Mouse (Mus musculus) cortical plate, adult 2 months (tissue): ENCODE results near the gene Rps26. TPM values are rescaled to one million over a fixed set of nuclear protein-coding genes. Genes with fewer than 3 reads are reported as not detected.

Experiments
- H3K27ac ChIP-seq: fragments of 200-500 bp; 2 replicates; pipeline ENCODE4 v1.5.1; 2012; ENCODE audit warnings: low read length, control low read depth, inconsistent platforms; ENCODE audit not compliant: insufficient read depth
- H3K4me1 ChIP-seq: fragments of 200-500 bp; 2 replicates; pipeline ENCODE4 v1.6.1; 2011; ENCODE audit warnings: low read length; ENCODE audit not compliant: control insufficient read depth, insufficient read depth
- H3K4me3 ChIP-seq: fragments of 200-500 bp; 2 replicates; pipeline ENCODE4 v1.5.1; 2011; ENCODE audit warnings: mild to moderate bottlenecking, low read length, control low read depth; ENCODE audit not compliant: insufficient read depth
- CTCF ChIP-seq: fragments of 200-500 bp; IDR thresholded peaks from 2 replicates; pipeline ENCODE4 v1.5.1; 2011; ENCODE audit warnings: mild to moderate bottlenecking, control low read depth, low read length; ENCODE audit not compliant: insufficient read depth; ENCODE audit errors: extremely low read depth
- POLR2A ChIP-seq: fragments of 200-500 bp; IDR thresholded peaks from 2 replicates; pipeline ENCODE4 v1.6.1; 2011; ENCODE audit warnings: mild to moderate bottlenecking, low read length, control low read depth; ENCODE audit not compliant: insufficient read depth; ENCODE audit errors: extremely low read depth
- polyA plus RNA-seq: library from polyadenylated mRNA; depleted of rRNA; stranded (reverse); fragments of >200 nt; gene quantifications from 2 replicates; pipeline ENCODE4 v1.2.3, GENCODE M21; 2012; rRNA removed

The Rps26 gene
- polyA plus RNA-seq, 1 experiment = 390 TPM

DNA sequence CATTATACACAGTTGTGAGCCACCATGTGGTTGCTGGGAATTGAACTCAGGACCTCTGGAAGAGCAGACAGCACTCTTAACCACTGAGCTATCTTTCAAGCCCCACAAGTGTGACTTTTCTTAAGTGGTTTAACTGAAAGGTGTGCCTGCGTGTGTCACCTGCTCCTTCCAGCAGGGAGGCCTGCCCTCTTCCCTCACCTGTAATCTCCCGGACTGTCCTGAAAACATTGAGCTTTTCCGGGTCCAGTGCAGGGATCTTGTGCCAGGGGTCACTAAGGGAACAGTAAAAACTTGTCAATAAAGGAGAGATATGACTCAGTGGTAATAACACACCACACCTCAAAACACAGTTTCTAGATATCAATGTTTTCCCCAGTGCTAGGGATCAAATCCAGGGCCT, 47.2 kb downstream of the Rps26 start:
- no peak overlapping the region for H3K4me3 ChIP-seq
- H3K27ac ChIP-seq = no peak overlapping the region

DNA sequence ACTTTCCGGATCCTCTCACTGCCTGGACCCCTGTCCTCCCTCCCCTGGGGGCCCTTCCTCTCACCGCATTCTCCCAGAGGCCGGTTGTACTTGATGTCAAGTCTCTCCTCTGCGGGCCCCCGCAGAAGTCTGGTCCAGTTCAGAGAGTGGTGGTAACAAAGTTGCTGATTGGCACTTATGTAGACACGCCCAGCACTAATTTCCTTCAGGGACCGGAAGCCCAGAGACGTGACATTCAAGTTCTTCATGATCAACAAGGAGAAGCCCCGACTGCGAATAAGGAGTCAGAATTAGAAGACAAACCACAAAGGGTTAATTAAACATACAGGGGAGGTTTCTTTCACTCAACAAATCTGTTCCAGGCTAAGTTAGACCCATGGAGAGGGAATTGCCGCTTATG, 48.2 kb downstream of the Rps26 start:
- no peak for TF ChIP-seq CTCF
- Histone ChIP-seq H3K27ac (no peak overlapping the region), H3K4me3 (no peak overlapping the region), H3K4me1 (no peaks in the 10 kb centered on the region)

More for the DNA sequence above, 47.2 kb downstream of the Rps26 start:
- H3K4me1 ChIP-seq = no peaks in the 10 kb centered on the region
- TF ChIP-seq POLR2A = no peak
- TF ChIP-seq CTCF = no peak

DNA sequence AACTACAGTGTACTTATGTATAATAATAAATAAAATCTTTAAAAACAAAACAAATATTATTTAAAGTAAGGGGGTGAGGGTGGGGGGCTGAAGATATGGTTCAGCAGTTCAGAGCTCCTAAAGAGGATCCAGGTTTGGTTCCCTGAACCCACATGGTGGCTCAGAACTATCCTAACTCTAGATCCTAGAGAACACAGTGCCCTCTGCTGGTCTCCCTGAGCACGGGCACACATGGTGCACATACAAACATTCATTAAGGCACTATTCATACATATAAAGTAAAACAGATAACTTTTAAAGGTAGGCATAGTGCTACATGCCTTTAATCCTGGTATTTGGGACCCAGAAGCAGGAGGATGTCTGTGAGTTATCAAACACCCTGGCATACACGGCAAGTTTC, 51.5 kb downstream of the Rps26 start:
- H3K4me3 ChIP-seq = no peak overlapping the region
- TF ChIP-seq POLR2A (no peak), CTCF (peak; percentile 11; the same call in 1 of the 2 replicates)
- no peak overlapping the region for H3K27ac ChIP-seq
- no peaks in the 10 kb centered on the region for H3K4me1 ChIP-seq

Other genes with a start within 250 kb of the Rps26 start
- gene Ankrd52, start 249.6 kb downstream of the Rps26 start, polyA plus RNA-seq = 30.0 and 30.4 TPM in 2 replicates
- gene Slc39a5, start 225.5 kb downstream of the Rps26 start, polyA plus RNA-seq = 0.51 and 0.73 TPM in 2 replicates
- 79.4 and 83.4 TPM in 2 replicates for gene Nabp2, start 215.3 kb downstream of the Rps26 start, polyA plus RNA-seq
- 78.2 and 78.5 TPM in 2 replicates for gene Rnf41, start 215.1 kb downstream of the Rps26 start, polyA plus RNA-seq
- gene Smarcc2, start 167.5 kb downstream of the Rps26 start, polyA plus RNA-seq = 209 and 223 TPM in 2 replicates
- 1,299 and 1,338 TPM in 2 replicates for gene Myl6, start 132.6 kb downstream of the Rps26 start, polyA plus RNA-seq
- gene Myl6b, start 128.1 kb downstream of the Rps26 start, polyA plus RNA-seq = 33.7 and 36.7 TPM in 2 replicates
- gene Esyt1, start 100.9 kb downstream of the Rps26 start, polyA plus RNA-seq = 11.6 and 12.0 TPM in 2 replicates
- gene Zc3h10, start 79.0 kb downstream of the Rps26 start, polyA plus RNA-seq = 11.9 and 12.9 TPM in 2 replicates
- 2,251 and 2,284 TPM in 2 replicates for gene Rpl41, start 77.4 kb downstream of the Rps26 start, polyA plus RNA-seq
- 67.5 and 71.0 TPM in 2 replicates for gene Pa2g4, start 60.8 kb downstream of the Rps26 start, polyA plus RNA-seq
- gene Erbb3, start 37.1 kb downstream of the Rps26 start, polyA plus RNA-seq = 7.6 and 9.1 TPM in 2 replicates
- 8.3 and 9.2 TPM in 2 replicates for gene Ikzf4, start 19.2 kb upstream of the Rps26 start, polyA plus RNA-seq
- 11.3 and 12.1 TPM in 2 replicates for gene Suox, start 47.3 kb upstream of the Rps26 start, polyA plus RNA-seq
- gene Rab5b, start 69.5 kb upstream of the Rps26 start, polyA plus RNA-seq = 120 and 125 TPM in 2 replicates
- 0.61 and 0.66 TPM in 2 replicates for gene Pmel, start 77.4 kb upstream of the Rps26 start, polyA plus RNA-seq
- gene Cdk2, start 78.3 kb upstream of the Rps26 start, polyA plus RNA-seq = 4.5 and 4.6 TPM in 2 replicates
- gene Dgka, start 118.1 kb upstream of the Rps26 start, polyA plus RNA-seq = 13.2 and 15.5 TPM in 2 replicates
- 39.4 and 41.1 TPM in 2 replicates for gene Pym1, start 121.1 kb upstream of the Rps26 start, polyA plus RNA-seq
- gene Mmp19, start 164.2 kb upstream of the Rps26 start, polyA plus RNA-seq = 0.38 and 0.57 TPM in 2 replicates
- 23.0 and 23.9 TPM in 2 replicates for gene Dnajc14, start 177.3 kb upstream of the Rps26 start, polyA plus RNA-seq
- 12.7 and 13.8 TPM in 2 replicates for gene Tmem198b, start 177.6 kb upstream of the Rps26 start, polyA plus RNA-seq
- gene Sarnp, start 190.6 kb upstream of the Rps26 start, polyA plus RNA-seq = 50.1 and 53.4 TPM in 2 replicates
- 18.3 and 20.3 TPM in 2 replicates for gene Ormdl2, start 194.9 kb upstream of the Rps26 start, polyA plus RNA-seq